Mouse (Mus musculus): Measurements from ENCODE around the gene Cand1. TPM values are rescaled to one million over a fixed set of nuclear protein-coding genes. Genes with fewer than 3 reads are reported as not detected.
A peak's percentile ranks its signal among the peaks of the same experiment; 100 is the strongest.

Gene Cand1
- polyA plus RNA-seq, 1 experiment from 2014 or later = 48.0 TPM

GRCm38 (mm10) chr10:119239633-119239968 is 254 bp downstream of the Cand1 start:
- WGBS = 1% methylated on average over 22 of the region's 37 CpGs
- no peaks in the 10 kb centered on the region for H3K27me3 ChIP-seq
- H3K27ac ChIP-seq (replicated peaks) = peak overlapping the region; percentile 98
- ATAC-seq (ENCODE audit: low read depth) = no peak
- peaks cover 19% of the 10 kb centered on the region for H3K4me1 ChIP-seq (replicated peaks)
- H3K9ac ChIP-seq = peak overlapping the region; percentile 97
- peak overlapping the region; percentile 100 for H3K4me3 ChIP-seq
- H3K36me3 ChIP-seq = peaks cover 15% of the 10 kb centered on the region
- H3K4me2 ChIP-seq = peak overlapping the region; percentile 85
- no peaks in the 10 kb centered on the region for H3K9me3 ChIP-seq

GRCm38 (mm10) chr10:119238985-119239631 is 747 bp downstream of the Cand1 start:
- peak; percentile 30 for ATAC-seq (ENCODE audit: low read depth)
- Histone ChIP-seq H3K27me3 (no peaks in the 10 kb centered on the region), H3K27ac (replicated peaks) (peak overlapping the region; percentile 98), H3K4me2 (peak overlapping the region; percentile 85), H3K9ac (peak overlapping the region; percentile 97), H3K4me1 (replicated peaks) (peaks cover 19% of the 10 kb centered on the region), H3K9me3 (no peaks in the 10 kb centered on the region), H3K4me3 (peak overlapping the region; percentile 100), H3K36me3 (peaks cover 15% of the 10 kb centered on the region)
- under 1% methylated on average over 49 of the region's 54 CpGs for WGBS

- H3K36me3 ChIP-seq = peaks cover 15% of the 10 kb centered on the region
- H3K9me3 ChIP-seq = no peaks in the 10 kb centered on the region
- peaks cover 40% of the 10 kb centered on the region for H3K4me1 ChIP-seq (replicated peaks)
- no peak for ATAC-seq (ENCODE audit: low read depth)
- H3K4me3 ChIP-seq = no peak overlapping the region
- H3K9ac ChIP-seq = no peak overlapping the region
- WGBS = 87% methylated on average over 5 of the region's 5 CpGs
- no peak overlapping the region for H3K4me2 ChIP-seq
- no peak overlapping the region for H3K27ac ChIP-seq (replicated peaks)
- no peaks in the 10 kb centered on the region for H3K27me3 ChIP-seq
These were observed 8.3 kb downstream of the Cand1 start for GRCm38 (mm10) chr10:119231526-119231925.

GRCm38 (mm10) chr10:119230703-119231102 is 9.2 kb downstream of the Cand1 start:
- H3K9me3 ChIP-seq = no peaks in the 10 kb centered on the region
- no peak overlapping the region for H3K27ac ChIP-seq (replicated peaks)
- no peak overlapping the region for H3K4me2 ChIP-seq
- H3K27me3 ChIP-seq = no peaks in the 10 kb centered on the region
- no peak for ATAC-seq (ENCODE audit: low read depth)
- no peak overlapping the region for H3K9ac ChIP-seq
- peaks cover 40% of the 10 kb centered on the region for H3K4me1 ChIP-seq (replicated peaks)
- H3K36me3 ChIP-seq = peaks cover 19% of the 10 kb centered on the region
- H3K4me3 ChIP-seq = no peak overlapping the region
- WGBS = 86% methylated on average over 4 of the region's 4 CpGs

GRCm38 (mm10) chr10:119230074-119230669 is 9.7 kb downstream of the Cand1 start:
- H3K9me3 ChIP-seq = no peaks in the 10 kb centered on the region

GRCm38 (mm10) chr10:119223686-119224085 is 16.2 kb downstream of the Cand1 start:
- no peaks in the 10 kb centered on the region for H3K27me3 ChIP-seq
- H3K4me3 ChIP-seq = no peak overlapping the region
- no peak overlapping the region for H3K9ac ChIP-seq
- no peaks in the 10 kb centered on the region for H3K9me3 ChIP-seq
- H3K36me3 ChIP-seq = peaks cover 29% of the 10 kb centered on the region
- H3K4me2 ChIP-seq = no peak overlapping the region
- ATAC-seq (ENCODE audit: low read depth) = no peak
- H3K27ac ChIP-seq (replicated peaks) = no peak overlapping the region
- WGBS = 81% methylated on average over 4 of the region's 4 CpGs
- H3K4me1 ChIP-seq (replicated peaks) = peaks cover 10% of the 10 kb centered on the region

More at GRCm38 (mm10) chr10:119230074-119230669, 9.7 kb downstream of the Cand1 start:
- H3K9ac ChIP-seq = no peak overlapping the region
- H3K4me2 ChIP-seq = no peak overlapping the region
- ATAC-seq (ENCODE audit: low read depth) = no peak
- no peak overlapping the region for H3K4me3 ChIP-seq
- peaks cover 19% of the 10 kb centered on the region for H3K36me3 ChIP-seq
- H3K27me3 ChIP-seq = no peaks in the 10 kb centered on the region
- H3K27ac ChIP-seq (replicated peaks) = no peak overlapping the region
- peaks cover 40% of the 10 kb centered on the region for H3K4me1 ChIP-seq (replicated peaks)
- WGBS = 81% methylated on average over 5 of the region's 5 CpGs

- Histone ChIP-seq H3K4me2 (no peak overlapping the region), H3K27me3 (no peaks in the 10 kb centered on the region), H3K4me1 (replicated peaks) (peaks cover 10% of the 10 kb centered on the region), H3K4me3 (no peak overlapping the region), H3K27ac (replicated peaks) (no peak overlapping the region), H3K36me3 (peaks cover 47% of the 10 kb centered on the region), H3K9me3 (no peaks in the 10 kb centered on the region), H3K9ac (no peak overlapping the region)
- no peak for ATAC-seq (ENCODE audit: low read depth)
- WGBS = 77% methylated on average over 5 of the region's 5 CpGs
These were observed 18.2 kb downstream of the Cand1 start for GRCm38 (mm10) chr10:119221631-119222030.

GRCm38 (mm10) chr10:119219415-119219814 is 20.4 kb downstream of the Cand1 start:
- Histone ChIP-seq H3K4me3 (no peak overlapping the region), H3K4me2 (no peak overlapping the region), H3K27ac (replicated peaks) (no peak overlapping the region), H3K27me3 (no peaks in the 10 kb centered on the region), H3K9ac (no peak overlapping the region), H3K4me1 (replicated peaks) (peaks cover 10% of the 10 kb centered on the region), H3K36me3 (peaks cover 45% of the 10 kb centered on the region), H3K9me3 (no peaks in the 10 kb centered on the region)
- no peak for ATAC-seq (ENCODE audit: low read depth)
- 84% methylated on average over 11 of the region's 11 CpGs for WGBS

- Histone ChIP-seq H3K27ac (replicated peaks) (no peak overlapping the region), H3K27me3 (no peaks in the 10 kb centered on the region), H3K4me1 (replicated peaks) (peaks cover 10% of the 10 kb centered on the region), H3K4me2 (no peak overlapping the region), H3K9me3 (no peaks in the 10 kb centered on the region), H3K4me3 (no peak overlapping the region), H3K36me3 (peaks cover 46% of the 10 kb centered on the region), H3K9ac (no peak overlapping the region)
- no peak for ATAC-seq (ENCODE audit: low read depth)
- 92% methylated on average over 15 of the region's 15 CpGs for WGBS
These were observed 21.4 kb downstream of the Cand1 start for GRCm38 (mm10) chr10:119218274-119219080.

GRCm38 (mm10) chr10:119212443-119212842 is 27.4 kb downstream of the Cand1 start:
- no peak overlapping the region for H3K9ac ChIP-seq
- no peaks in the 10 kb centered on the region for H3K9me3 ChIP-seq
- H3K27ac ChIP-seq (replicated peaks) = no peak overlapping the region
- no peak overlapping the region for H3K4me3 ChIP-seq
- H3K36me3 ChIP-seq = peaks cover 87% of the 10 kb centered on the region
- no peaks in the 10 kb centered on the region for H3K4me1 ChIP-seq (replicated peaks)
- no peak overlapping the region for H3K4me2 ChIP-seq
- H3K27me3 ChIP-seq = no peaks in the 10 kb centered on the region
- WGBS = 86% methylated on average over 5 of the region's 5 CpGs
- no peak for ATAC-seq (ENCODE audit: low read depth)

GRCm38 (mm10) chr10:119211251-119211650 is 28.6 kb downstream of the Cand1 start:
- no peaks in the 10 kb centered on the region for H3K4me1 ChIP-seq (replicated peaks)
- peaks cover 87% of the 10 kb centered on the region for H3K36me3 ChIP-seq

GRCm38 (mm10) chr10:119206309-119206932 is 33.4 kb downstream of the Cand1 start:
- Histone ChIP-seq H3K4me2 (no peak overlapping the region), H3K27ac (replicated peaks) (no peak overlapping the region), H3K9me3 (no peaks in the 10 kb centered on the region), H3K4me3 (no peak overlapping the region), H3K36me3 (peaks cover 88% of the 10 kb centered on the region), H3K27me3 (no peaks in the 10 kb centered on the region), H3K4me1 (replicated peaks) (no peaks in the 10 kb centered on the region), H3K9ac (no peak overlapping the region)
- ATAC-seq (ENCODE audit: low read depth) = no peak
- 96% methylated on average over 8 of the region's 8 CpGs for WGBS

More at GRCm38 (mm10) chr10:119211251-119211650, 28.6 kb downstream of the Cand1 start:
- Histone ChIP-seq H3K9me3 (no peaks in the 10 kb centered on the region), H3K9ac (no peak overlapping the region), H3K27ac (replicated peaks) (no peak overlapping the region), H3K4me3 (no peak overlapping the region), H3K4me2 (no peak overlapping the region), H3K27me3 (no peaks in the 10 kb centered on the region)
- no peak for ATAC-seq (ENCODE audit: low read depth)
- 91% methylated on average over 11 of the region's 11 CpGs for WGBS
